Mouse (Mus musculus): ENCODE measurements at regions not wholly inside any gene's neighbourhood (a gene's known extent, or its start where the extent isn't known, plus 50 kb on each side); places are given as distances from the start of the nearest gene placed in this dataset.
A peak's percentile ranks its signal among the peaks of the same experiment; 100 is the strongest.

DNA sequence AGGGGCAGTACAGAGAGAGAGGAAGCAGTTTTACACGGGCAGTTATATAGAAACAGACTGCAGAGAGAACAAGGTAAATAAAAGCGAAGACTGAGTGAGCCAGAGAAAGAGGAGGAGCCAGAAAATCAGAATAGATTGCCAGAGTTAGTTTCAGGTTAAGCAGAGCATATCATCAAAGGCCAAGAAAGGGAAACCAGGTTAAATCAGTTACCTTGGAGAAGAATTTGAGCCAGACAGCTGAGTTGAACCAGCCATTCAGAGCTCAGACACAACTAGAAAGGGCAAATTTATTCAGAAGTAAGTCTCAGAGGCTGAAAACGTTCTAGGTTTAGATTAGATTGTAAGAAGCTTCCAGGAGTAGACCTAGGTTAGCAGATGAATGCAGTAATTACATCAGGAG lies 858.6 kb downstream of the Adgrl3 start:
- Histone ChIP-seq H3K9ac (replicated peaks) (no peak overlapping the region), H3K4me1 (no peaks in the 10 kb centered on the region), H3K4me3 (no peak overlapping the region), H3K4me2 (replicated peaks) (no peak overlapping the region), H3K27me3 (no peaks in the 10 kb centered on the region), H3K27ac (replicated peaks) (no peak overlapping the region), H3K36me3 (no peaks in the 10 kb centered on the region), H3K9me3 (no peaks in the 10 kb centered on the region)
- no peak for ATAC-seq (ENCODE audit: low FRiP score, low read depth)
- 73% methylated on average over 3 of the region's 3 CpGs for WGBS

- WGBS: 91% methylated on average over 6 of the region's 6 CpGs
- H3K4me3 ChIP-seq: no peak overlapping the region
- no peaks in the 10 kb centered on the region for H3K4me1 ChIP-seq
- H3K27ac ChIP-seq (replicated peaks): no peak overlapping the region
- H3K36me3 ChIP-seq: no peaks in the 10 kb centered on the region
- no peaks in the 10 kb centered on the region for H3K27me3 ChIP-seq
- no peak overlapping the region for H3K9ac ChIP-seq (replicated peaks)
- ATAC-seq (ENCODE audit: low FRiP score, low read depth): no peak
- H3K4me2 ChIP-seq (replicated peaks): no peak overlapping the region
- H3K9me3 ChIP-seq: no peaks in the 10 kb centered on the region
Measured at GRCm38 (mm10) chr5:81893358-81893757, 873.4 kb downstream of the Adgrl3 start.

DNA sequence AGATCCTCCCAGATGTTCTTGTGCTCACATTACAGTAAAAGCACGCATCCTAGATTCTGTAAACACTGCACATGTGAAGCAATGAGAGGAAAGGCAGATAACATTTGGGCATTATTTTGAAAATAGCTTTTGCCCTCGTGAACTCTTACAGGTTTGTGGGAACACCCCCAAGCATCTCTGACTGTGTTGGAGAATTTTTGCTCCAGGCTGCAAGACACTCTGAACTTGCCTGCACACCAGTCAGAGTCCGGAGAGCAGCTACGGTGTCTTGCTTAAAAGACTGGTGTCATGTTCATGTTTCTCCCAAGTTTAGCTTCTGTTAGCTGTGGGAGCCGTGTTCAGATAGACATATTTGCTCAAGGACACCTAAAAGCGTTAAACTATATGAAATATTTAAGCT lies 889.4 kb downstream of the Adgrl3 start:
- Histone ChIP-seq H3K9me3 (no peaks in the 10 kb centered on the region), H3K27ac (replicated peaks) (no peak overlapping the region), H3K9ac (replicated peaks) (no peak overlapping the region), H3K36me3 (no peaks in the 10 kb centered on the region), H3K4me3 (no peak overlapping the region), H3K4me2 (replicated peaks) (no peak overlapping the region), H3K27me3 (no peaks in the 10 kb centered on the region), H3K4me1 (no peaks in the 10 kb centered on the region)
- no peak for ATAC-seq (ENCODE audit: low FRiP score, low read depth)
- WGBS: 87% methylated on average over 6 of the region's 6 CpGs

DNA sequence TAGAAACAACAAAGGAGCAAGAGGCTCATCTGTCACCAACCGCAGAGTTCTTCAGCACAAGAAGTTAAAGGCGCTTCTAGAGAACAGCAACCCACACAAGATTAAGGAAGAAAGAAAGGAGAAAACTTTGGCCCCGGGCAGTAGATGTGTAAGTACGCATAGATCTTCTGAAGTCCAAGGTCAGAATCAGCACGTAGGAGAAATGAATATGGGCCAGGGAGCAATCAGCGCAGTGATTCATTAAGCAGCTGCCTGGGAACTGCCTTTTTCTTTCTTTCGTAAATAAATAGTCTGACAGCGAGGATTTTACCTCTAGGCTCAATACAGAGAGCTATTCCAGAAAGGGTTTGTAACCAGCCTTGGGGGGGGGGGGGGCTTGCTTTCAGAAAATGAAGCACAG lies 890.0 kb downstream of the Adgrl3 start:
- Histone ChIP-seq H3K4me3 (no peak overlapping the region), H3K27ac (replicated peaks) (no peak overlapping the region), H3K4me2 (replicated peaks) (no peak overlapping the region), H3K4me1 (no peaks in the 10 kb centered on the region), H3K36me3 (no peaks in the 10 kb centered on the region), H3K9ac (replicated peaks) (no peak overlapping the region), H3K27me3 (no peaks in the 10 kb centered on the region), H3K9me3 (no peaks in the 10 kb centered on the region)
- no peak for ATAC-seq (ENCODE audit: low FRiP score, low read depth)
- WGBS: 63% methylated on average over 8 of the region's 8 CpGs

DNA sequence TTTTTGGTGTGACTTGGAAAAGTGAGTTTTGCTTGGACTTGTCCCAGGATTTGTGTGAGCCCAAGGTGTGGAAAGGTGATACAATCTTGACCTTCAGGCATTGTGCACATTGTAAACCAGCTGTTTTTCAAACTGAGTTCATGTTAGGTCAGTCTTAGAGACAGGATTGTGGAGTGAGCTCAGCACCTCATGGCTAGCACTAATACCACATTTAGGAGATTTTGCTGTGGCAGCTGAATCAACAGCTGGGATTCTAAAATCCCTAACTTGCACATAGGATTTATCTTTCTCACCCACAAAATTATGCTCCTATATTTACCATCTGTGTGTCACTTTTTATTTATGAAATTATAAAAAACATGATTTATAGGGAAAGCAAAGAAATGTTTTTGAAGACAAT lies 896.7 kb downstream of the Adgrl3 start:
- no peaks in the 10 kb centered on the region for H3K4me1 ChIP-seq
- no peak for ATAC-seq (ENCODE audit: low FRiP score, low read depth)

DNA sequence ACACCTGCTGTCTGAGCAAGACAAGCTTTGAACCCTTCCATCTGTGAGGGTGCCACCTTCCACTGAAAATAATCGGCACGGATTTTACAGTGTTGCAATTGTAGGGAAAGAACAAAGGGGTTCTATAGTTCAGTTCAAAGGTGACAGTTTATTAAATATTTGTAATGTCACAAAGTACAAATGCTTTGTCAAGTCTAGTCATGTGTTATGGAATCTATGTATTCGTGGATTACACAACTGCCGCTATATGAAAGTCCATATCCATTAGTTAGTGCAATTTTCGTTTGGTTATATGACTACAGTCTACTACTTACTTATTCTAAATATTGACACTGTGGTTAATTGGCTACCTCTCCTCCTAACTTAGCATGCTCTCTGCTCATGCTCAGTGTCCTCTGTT lies 920.9 kb downstream of the Adgrl3 start:
- no peaks in the 10 kb centered on the region for H3K9me3 ChIP-seq
- H3K9ac ChIP-seq (replicated peaks): no peak overlapping the region
- H3K36me3 ChIP-seq: no peaks in the 10 kb centered on the region
- no peak overlapping the region for H3K27ac ChIP-seq (replicated peaks)
- no peak overlapping the region for H3K4me3 ChIP-seq
- no peak overlapping the region for H3K4me2 ChIP-seq (replicated peaks)
- no peak for ATAC-seq (ENCODE audit: low FRiP score, low read depth)
- 91% methylated on average over 5 of the region's 5 CpGs for WGBS
- H3K4me1 ChIP-seq: no peaks in the 10 kb centered on the region
- H3K27me3 ChIP-seq: no peaks in the 10 kb centered on the region

More for the DNA sequence above, 896.7 kb downstream of the Adgrl3 start:
- H3K4me2 ChIP-seq (replicated peaks): no peak overlapping the region
- H3K4me3 ChIP-seq: no peak overlapping the region
- no peaks in the 10 kb centered on the region for H3K36me3 ChIP-seq
- H3K27me3 ChIP-seq: no peaks in the 10 kb centered on the region
- no peak overlapping the region for H3K9ac ChIP-seq (replicated peaks)
- no peaks in the 10 kb centered on the region for H3K9me3 ChIP-seq
- no peak overlapping the region for H3K27ac ChIP-seq (replicated peaks)

- Histone ChIP-seq H3K4me1 (no peaks in the 10 kb centered on the region), H3K9me3 (no peaks in the 10 kb centered on the region), H3K27me3 (no peaks in the 10 kb centered on the region), H3K4me3 (no peak overlapping the region), H3K36me3 (no peaks in the 10 kb centered on the region), H3K9ac (replicated peaks) (no peak overlapping the region), H3K4me2 (replicated peaks) (peak overlapping the region; percentile 18), H3K27ac (replicated peaks) (peak overlapping the region; percentile 70)
- 68% methylated on average over 24 of the region's 24 CpGs for WGBS
- peak; percentile 79 for ATAC-seq (ENCODE audit: low FRiP score, low read depth)
Measured at GRCm38 (mm10) chr5:81969685-81970524, 950.0 kb downstream of the Adgrl3 start.

GRCm38 (mm10) chr5:81970525-81971011 lies 950.6 kb downstream of the Adgrl3 start:
- Histone ChIP-seq H3K4me2 (replicated peaks) (peak overlapping the region; percentile 18), H3K36me3 (no peaks in the 10 kb centered on the region), H3K4me3 (no peak overlapping the region), H3K4me1 (no peaks in the 10 kb centered on the region), H3K27ac (replicated peaks) (peak overlapping the region; percentile 70), H3K27me3 (no peaks in the 10 kb centered on the region), H3K9me3 (no peaks in the 10 kb centered on the region), H3K9ac (replicated peaks) (no peak overlapping the region)
- WGBS: 48% methylated on average over 8 of the region's 8 CpGs
- peak; percentile 77 for ATAC-seq (ENCODE audit: low FRiP score, low read depth)

GRCm38 (mm10) chr5:81976515-81976914 lies 956.6 kb downstream of the Adgrl3 start:
- Histone ChIP-seq H3K4me3 (no peak overlapping the region), H3K36me3 (no peaks in the 10 kb centered on the region), H3K9ac (replicated peaks) (no peak overlapping the region), H3K4me2 (replicated peaks) (no peak overlapping the region), H3K27me3 (no peaks in the 10 kb centered on the region), H3K9me3 (no peaks in the 10 kb centered on the region), H3K27ac (replicated peaks) (no peak overlapping the region), H3K4me1 (no peaks in the 10 kb centered on the region)
- WGBS: 95% methylated on average over 3 of the region's 3 CpGs
- no peak for ATAC-seq (ENCODE audit: low FRiP score, low read depth)

DNA sequence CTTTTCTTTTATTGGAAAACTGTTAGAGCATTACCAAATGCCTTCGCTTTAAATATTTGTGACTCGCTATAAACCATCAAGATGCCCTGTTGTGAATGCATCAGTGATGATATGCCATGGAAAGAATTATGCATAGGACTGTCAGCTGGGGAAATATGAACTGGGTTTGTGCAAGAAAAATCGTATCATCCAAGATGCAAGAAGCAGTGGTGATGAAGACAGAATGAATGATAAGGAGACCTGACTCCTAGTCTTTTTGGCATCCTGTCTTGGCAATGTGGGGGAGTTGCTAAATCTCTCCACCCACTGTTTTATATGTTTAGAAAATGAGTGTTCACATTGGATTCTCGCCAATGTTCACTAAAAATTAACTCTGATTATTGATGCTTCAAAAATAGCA lies 963.4 kb downstream of the Adgrl3 start:
- H3K27ac ChIP-seq (replicated peaks): no peak overlapping the region
- H3K36me3 ChIP-seq: no peaks in the 10 kb centered on the region
- H3K4me2 ChIP-seq (replicated peaks): no peak overlapping the region
- no peak for ATAC-seq (ENCODE audit: low FRiP score, low read depth)
- no peaks in the 10 kb centered on the region for H3K9me3 ChIP-seq
- H3K9ac ChIP-seq (replicated peaks): no peak overlapping the region
- 87% methylated on average over 4 of the region's 4 CpGs for WGBS
- no peak overlapping the region for H3K4me3 ChIP-seq
- H3K4me1 ChIP-seq: no peaks in the 10 kb centered on the region
- no peaks in the 10 kb centered on the region for H3K27me3 ChIP-seq

GRCm38 (mm10) chr5:81988069-81988468 lies 968.1 kb downstream of the Adgrl3 start:
- no peak overlapping the region for H3K27ac ChIP-seq (replicated peaks)
- H3K9ac ChIP-seq (replicated peaks): no peak overlapping the region
- H3K9me3 ChIP-seq: no peaks in the 10 kb centered on the region
- WGBS: 85% methylated on average over 6 of the region's 6 CpGs
- no peaks in the 10 kb centered on the region for H3K4me1 ChIP-seq
- no peaks in the 10 kb centered on the region for H3K36me3 ChIP-seq
- no peak overlapping the region for H3K4me2 ChIP-seq (replicated peaks)
- ATAC-seq (ENCODE audit: low FRiP score, low read depth): no peak
- no peaks in the 10 kb centered on the region for H3K27me3 ChIP-seq
- no peak overlapping the region for H3K4me3 ChIP-seq

GRCm38 (mm10) chr5:82007955-82008354 lies 988.0 kb downstream of the Adgrl3 start:
- no peak overlapping the region for H3K9ac ChIP-seq (replicated peaks)
- no peaks in the 10 kb centered on the region for H3K36me3 ChIP-seq
- no peak for ATAC-seq (ENCODE audit: low FRiP score, low read depth)
- H3K9me3 ChIP-seq: no peaks in the 10 kb centered on the region
- no peaks in the 10 kb centered on the region for H3K4me1 ChIP-seq
- H3K4me2 ChIP-seq (replicated peaks): no peak overlapping the region
- no peaks in the 10 kb centered on the region for H3K27me3 ChIP-seq
- no peak overlapping the region for H3K27ac ChIP-seq (replicated peaks)
- H3K4me3 ChIP-seq: no peak overlapping the region
- WGBS: 80% methylated on average over 2 of the region's 2 CpGs

- no peak for ATAC-seq (ENCODE audit: low FRiP score, low read depth)
- Histone ChIP-seq H3K27me3 (no peaks in the 10 kb centered on the region), H3K27ac (replicated peaks) (no peak overlapping the region), H3K9ac (replicated peaks) (no peak overlapping the region), H3K9me3 (no peaks in the 10 kb centered on the region), H3K4me1 (0 out of 2 replicates have a peak, but pooled peaks cover 6% of the 10 kb centered on the region), H3K4me3 (no peak overlapping the region), H3K4me2 (replicated peaks) (no peak overlapping the region), H3K36me3 (no peaks in the 10 kb centered on the region)
- 10% methylated on average over 4 of the region's 4 CpGs for WGBS
Measured at GRCm38 (mm10) chr5:82024126-82024525, 1004.2 kb downstream of the Adgrl3 start.

Data from midbrain, embryonic 12.5 days (tissue).